ENCODE assay signal across 9 mouse cellular contexts in the genomic region with DNA sequence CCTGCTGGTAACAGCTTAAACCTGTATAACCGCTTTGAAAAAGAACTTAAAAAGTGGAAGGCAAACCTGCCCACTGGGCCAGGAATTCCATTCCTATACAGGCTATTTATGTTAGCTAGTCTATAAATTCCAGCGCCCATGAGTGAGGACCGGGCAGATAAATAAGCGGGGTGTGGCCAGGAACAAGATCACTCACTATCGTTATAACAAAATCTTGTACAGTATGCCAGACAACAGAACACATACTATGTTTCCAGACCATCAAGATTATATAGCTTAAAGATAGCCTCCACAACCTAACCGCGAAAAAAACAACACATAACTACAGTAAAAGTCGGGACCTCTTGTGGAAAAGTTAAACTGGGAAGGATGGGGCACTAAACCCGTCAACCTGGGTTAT. TPM values are rescaled to one million over a fixed set of nuclear protein-coding genes. Genes with fewer than 3 reads are reported as not detected.
DNase-seq lines count a peak whose midpoint lies in the region; ATAC-seq and TF ChIP-seq lines count a peak whose summit lies in the region.
"Had no signal": no experiment of that assay in that cellular context is flagged by ENCODE, and none has a peak within 500 bp of the region (broad histone marks: within the 10 kb centered on the region; RNA-seq: fewer than 3 reads in every experiment).

No protein-coding gene starts in this region.

- peak overlapping the region; percentile 80 for H3K4me2 ChIP-seq in kidney, embryonic 15.5 days
- H3K4me2 ChIP-seq in hindbrain, embryonic 16.5 days (ENCODE audit: low read length), result peak overlapping the region; percentile 74
- peak overlapping the region; percentile 76 for H3K4me2 ChIP-seq in midbrain, embryonic 15.5 days

- H3K4me3 ChIP-seq in kidney, embryonic 15.5 days (replicated peaks), result peak overlapping the region; percentile 79
- H3K4me3 ChIP-seq in bone marrow macrophage, adult 2 months (ENCODE audit: insufficient read depth, low read length), result peak overlapping the region; percentile 69
- peak overlapping the region; percentile 81 for H3K4me3 ChIP-seq in hindbrain, embryonic 16.5 days (ENCODE audit: low read length)
- H3K4me3 ChIP-seq in midbrain, embryonic 15.5 days, result peak overlapping the region; percentile 75

- no peak for DNase-seq in kidney, postnatal 36 days
- no peak for DNase-seq in adrenal gland, postnatal 14 days
- DNase-seq in layer of hippocampus, adult 11-12 months (ENCODE audit: low spot score), result no peak
- DNase-seq in right cerebral cortex, postnatal 25 days, result no peak

- ATAC-seq in kidney, embryonic 15.5 days (replicated peaks; ENCODE audit: low FRiP score), result no peak
- no peak for ATAC-seq in hindbrain, embryonic 16.5 days
- no peak; the same call in 1 of the 2 replicates for ATAC-seq in midbrain, embryonic 15.5 days (replicated peaks)

- peaks cover 30% of the 10 kb centered on the region for H3K36me3 ChIP-seq in kidney, embryonic 15.5 days
- H3K36me3 ChIP-seq in hindbrain, embryonic 16.5 days (ENCODE audit: control insufficient read depth, insufficient read depth, low read length), result peaks cover 10% of the 10 kb centered on the region
- H3K36me3 ChIP-seq in midbrain, embryonic 15.5 days (replicated peaks), result peaks cover 19% of the 10 kb centered on the region

- TF ChIP-seq POLR2A in bone marrow macrophage, adult 2 months (IDR thresholded peaks at IDR 0.05; ENCODE audit: borderline replicate concordance, low read depth, low read length), result no peak

- H3K27me3 ChIP-seq in kidney, embryonic 15.5 days, result no peaks in the 10 kb centered on the region
- H3K27me3 ChIP-seq in hindbrain, embryonic 16.5 days (replicated peaks; ENCODE audit: control insufficient read depth, insufficient read depth, low read length), result no peaks in the 10 kb centered on the region
- H3K27me3 ChIP-seq in midbrain, embryonic 15.5 days (replicated peaks), result no peaks in the 10 kb centered on the region

- H3K9ac ChIP-seq in kidney, embryonic 15.5 days, result peak overlapping the region; percentile 68
- peak overlapping the region; percentile 65 for H3K9ac ChIP-seq in hindbrain, embryonic 16.5 days (ENCODE audit: low read depth, low read length)
- peak overlapping the region; percentile 70 for H3K9ac ChIP-seq in midbrain, embryonic 15.5 days

- peaks cover 51% of the 10 kb centered on the region for H3K4me1 ChIP-seq in kidney, embryonic 15.5 days
- peaks cover 10% of the 10 kb centered on the region; the same call in 1 of the 2 replicates for H3K4me1 ChIP-seq in bone marrow macrophage, adult 2 months (ENCODE audit: control insufficient read depth, insufficient read depth, low read length)
- peaks cover 24% of the 10 kb centered on the region for H3K4me1 ChIP-seq in hindbrain, embryonic 16.5 days (ENCODE audit: control insufficient read depth, insufficient read depth, low read depth, low read length)
- peaks cover 28% of the 10 kb centered on the region for H3K4me1 ChIP-seq in midbrain, embryonic 15.5 days

- H3K27ac ChIP-seq in kidney, embryonic 15.5 days, result peak overlapping the region; percentile 89
- peak overlapping the region; percentile 42; the same call in 1 of the 2 replicates for H3K27ac ChIP-seq in bone marrow macrophage, adult 2 months (ENCODE audit: insufficient read depth, low read depth, low read length)
- H3K27ac ChIP-seq in hindbrain, embryonic 16.5 days (ENCODE audit: low read depth, low read length), result peak overlapping the region; percentile 88; the same call in 1 of the 2 replicates
- H3K27ac ChIP-seq in midbrain, embryonic 15.5 days, result peak overlapping the region; percentile 87

- no peaks in the 10 kb centered on the region for H3K9me3 ChIP-seq in kidney, embryonic 15.5 days (replicated peaks)
- no peaks in the 10 kb centered on the region for H3K9me3 ChIP-seq in hindbrain, embryonic 16.5 days (ENCODE audit: control insufficient read depth, low read length)
- no peaks in the 10 kb centered on the region for H3K9me3 ChIP-seq in midbrain, embryonic 15.5 days

- no peak for TF ChIP-seq CTCF in bone marrow macrophage, adult 2 months (IDR thresholded peaks at IDR 0.05; ENCODE audit: low read depth, low read length)

- WGBS in kidney, embryonic 15.5 days, result 1% methylated on average over 9 of the region's 9 CpGs
- 4% methylated on average over 9 of the region's 9 CpGs for whole genome bisulfite sequencing in hindbrain, embryonic 16.5 days
- WGBS in midbrain, embryonic 15.5 days, result 2% methylated on average over 9 of the region's 9 CpGs

RNA-seq across cellular contexts. Expression of a gene that starts 0.7 kb away (rescaled TPM):
- polyA plus RNA-seq in kidney, embryonic 15.5 days (2015; fragmentation: Nextera tagmentation; extraction: Ambion mirVana), result 113 TPM in 2 replicates
- polyA plus RNA-seq in bone marrow macrophage, adult 2 months (2012; ENCODE audit: insufficient read depth, insufficient read length, missing spikeins), result 14.4 and 16.0 TPM in 2 replicates
- polyA plus RNA-seq in hindbrain, embryonic 16.5 days (2015; fragmentation: Nextera tagmentation; extraction: Ambion mirVana), result 92.4 and 94.6 TPM in 2 replicates
- polyA plus RNA-seq in midbrain, embryonic 15.5 days (2015; fragmentation: Nextera tagmentation; extraction: Ambion mirVana), result 79.5 and 88.3 TPM in 2 replicates
- 33.5 and 41.5 TPM in 2 replicates for total RNA-seq in adrenal gland, postnatal 14 days (2021)

RNA-seq across cellular contexts. Expression of a gene that starts 0.8 kb away (rescaled TPM):
- 31.9 and 32.9 TPM in 2 replicates for polyA plus RNA-seq in kidney, embryonic 15.5 days (2015; fragmentation: Nextera tagmentation; extraction: Ambion mirVana)
- polyA plus RNA-seq in bone marrow macrophage, adult 2 months (2012; ENCODE audit: insufficient read depth, insufficient read length, missing spikeins), result 7.9 and 9.9 TPM in 2 replicates
- 24.0 and 25.9 TPM in 2 replicates for polyA plus RNA-seq in hindbrain, embryonic 16.5 days (2015; fragmentation: Nextera tagmentation; extraction: Ambion mirVana)
- polyA plus RNA-seq in midbrain, embryonic 15.5 days (2015; fragmentation: Nextera tagmentation; extraction: Ambion mirVana), result 27.4 and 27.6 TPM in 2 replicates
- 8.7 and 8.9 TPM in 2 replicates for total RNA-seq in adrenal gland, postnatal 14 days (2021)

RNA-seq across cellular contexts. Expression of a gene that starts 11.4 kb away (rescaled TPM):
- polyA plus RNA-seq in kidney, embryonic 15.5 days (2015; fragmentation: Nextera tagmentation; extraction: Ambion mirVana), result 0.36 and 0.58 TPM in 2 replicates
- polyA plus RNA-seq in bone marrow macrophage, adult 2 months (2012; ENCODE audit: insufficient read depth, insufficient read length, missing spikeins), result not detected in 2 replicates
- polyA plus RNA-seq in hindbrain, embryonic 16.5 days (2015; fragmentation: Nextera tagmentation; extraction: Ambion mirVana), result 0.22 and 0.41 TPM in 2 replicates
- 0.51 and 0.63 TPM in 2 replicates for polyA plus RNA-seq in midbrain, embryonic 15.5 days (2015; fragmentation: Nextera tagmentation; extraction: Ambion mirVana)
- total RNA-seq in adrenal gland, postnatal 14 days (2021), result not detected in 2 replicates
- total RNA-seq: adrenal gland, adult 2 months had no signal

RNA-seq across cellular contexts. Expression of a gene that starts 19.0 kb away (rescaled TPM):
- 0.59 and 0.83 TPM in 2 replicates for polyA plus RNA-seq in kidney, embryonic 15.5 days (2015; fragmentation: Nextera tagmentation; extraction: Ambion mirVana)
- 2.4 TPM in 1 of 2 replicates, not detected in the other for polyA plus RNA-seq in bone marrow macrophage, adult 2 months (2012; ENCODE audit: insufficient read depth, insufficient read length, missing spikeins)
- 1.9 and 2.3 TPM in 2 replicates for polyA plus RNA-seq in hindbrain, embryonic 16.5 days (2015; fragmentation: Nextera tagmentation; extraction: Ambion mirVana)
- polyA plus RNA-seq in midbrain, embryonic 15.5 days (2015; fragmentation: Nextera tagmentation; extraction: Ambion mirVana), result 1.8 and 3.7 TPM in 2 replicates
- not detected in 2 replicates for total RNA-seq in adrenal gland, postnatal 14 days (2021)
- polyA plus RNA-seq: adrenal gland, adult 2 months had no signal

RNA-seq across cellular contexts. Expression of a gene that starts 23.9 kb away (rescaled TPM):
- 0.81 TPM in 2 replicates for polyA plus RNA-seq in kidney, embryonic 15.5 days (2015; fragmentation: Nextera tagmentation; extraction: Ambion mirVana)
- polyA plus RNA-seq in bone marrow macrophage, adult 2 months (2012; ENCODE audit: insufficient read depth, insufficient read length, missing spikeins), result not detected in 2 replicates
- polyA plus RNA-seq in hindbrain, embryonic 16.5 days (2015; fragmentation: Nextera tagmentation; extraction: Ambion mirVana), result 5.4 and 6.2 TPM in 2 replicates
- 4.0 and 5.3 TPM in 2 replicates for polyA plus RNA-seq in midbrain, embryonic 15.5 days (2015; fragmentation: Nextera tagmentation; extraction: Ambion mirVana)
- total RNA-seq in adrenal gland, postnatal 14 days (2021), result 1.3 and 1.7 TPM in 2 replicates
